Mouse (Mus musculus) heart, embryonic 11.5 days (tissue): ENCODE measurements around the gene Kank3. TPM values are rescaled to one million over a fixed set of nuclear protein-coding genes. Genes with fewer than 3 reads are reported as not detected.

ENCODE experiments used
- ATAC-seq: fragments of 200-750 bp; cut with Nextera tagmentation; replicated peaks from 2 replicates; pipeline ENCODE4 v1.8.0; 2017; ENCODE audit warnings: moderate library complexity; ENCODE audit not compliant: insufficient number of reproducible peaks, low FRiP score, low TSS enrichment
- H3K27ac ChIP-seq: fragments of 300-500 bp; sonication (generic); 2 replicates; pipeline ENCODE4 v1.5.1; 2014; ENCODE audit warnings: mild to moderate bottlenecking, low read depth, low read length
- H3K27me3 ChIP-seq: fragments of 300-500 bp; sonication (generic); 2 replicates; pipeline ENCODE4 v1.6.1; 2014; ENCODE audit warnings: mild to moderate bottlenecking, low read length, mixed read lengths; ENCODE audit not compliant: control insufficient read depth, insufficient read depth
- H3K36me3 ChIP-seq: fragments of 300-500 bp; sonication (generic); 2 replicates; pipeline ENCODE4 v1.6.1; 2014; ENCODE audit warnings: mild to moderate bottlenecking, low read length, moderate library complexity, mixed read lengths; ENCODE audit not compliant: control insufficient read depth, insufficient read depth
- H3K4me1 ChIP-seq: fragments of 300-500 bp; sonication (generic); 2 replicates; pipeline ENCODE4 v1.6.1; 2014; ENCODE audit warnings: low read length; ENCODE audit not compliant: control insufficient read depth, insufficient read depth
- H3K4me2 ChIP-seq: fragments of 300-500 bp; sonication (generic); 2 replicates; pipeline ENCODE4 v1.6.1; 2014; ENCODE audit warnings: mild to moderate bottlenecking, moderate library complexity
- H3K4me3 ChIP-seq: fragments of 300-500 bp; sonication (generic); 2 replicates; pipeline ENCODE4 v1.5.1; 2014; ENCODE audit warnings: low read depth, low read length
- H3K9ac ChIP-seq: fragments of 300-500 bp; sonication (generic); 2 replicates; pipeline ENCODE4 v1.6.1; 2014; ENCODE audit warnings: mild to moderate bottlenecking, low read depth, low read length, moderate library complexity
- H3K9me3 ChIP-seq: fragments of 300-500 bp; sonication (generic); replicated peaks from 2 replicates; pipeline ENCODE4 v1.6.1; 2016; ENCODE audit warnings: low read length; ENCODE audit not compliant: control insufficient read depth
- WGBS: fragments of 180-500 bp; shearing (Covaris S2); extraction: QIAGEN DNeasy Blood & Tissue Kit; methylation state at CpG from one replicate; pipeline ENCODE4 v1.1.7; 2014; ENCODE audit not compliant: insufficient replicate concordance; 5-methylcytosine and 5-hydroxymethylcytosine counted together
- polyA plus RNA-seq: library from polyadenylated mRNA; unstranded; fragments of >200 nt; fragmentation: Nextera tagmentation; extraction: Ambion mirVana; gene quantifications from 2 replicates; pipeline ENCODE4 v1.2.1, GENCODE M21; 2014

The Kank3 gene
- polyA plus RNA-seq, 1 experiment from 2014 or later = 43.2 TPM

DNA sequence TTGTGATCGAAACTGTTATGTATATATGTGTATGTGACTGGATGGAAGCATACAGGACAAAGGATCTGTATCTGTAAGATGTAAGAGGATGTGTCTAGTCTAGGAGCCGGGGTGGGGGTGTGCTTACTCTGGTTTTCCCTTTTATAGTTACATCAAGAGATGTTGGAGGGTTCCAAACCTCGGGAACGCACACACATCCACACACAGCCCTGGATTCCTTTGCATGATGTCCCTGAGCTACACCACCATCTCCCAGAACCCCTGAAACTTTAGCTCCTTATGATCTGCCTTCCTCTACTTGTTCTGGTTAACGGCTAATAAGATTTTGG, 30.4 kb upstream of the Kank3 start:
- H3K4me3 ChIP-seq = no peak overlapping the region
- H3K27ac ChIP-seq = peak overlapping the region; percentile 78
- H3K27me3 ChIP-seq = peaks cover 7% of the 10 kb centered on the region; the same call in 1 of the 2 replicates
- H3K4me2 ChIP-seq = peak overlapping the region; percentile 95
- peaks cover 36% of the 10 kb centered on the region for H3K4me1 ChIP-seq
- no peak overlapping the region for H3K9ac ChIP-seq
- H3K9me3 ChIP-seq = no peaks in the 10 kb centered on the region
- H3K36me3 ChIP-seq = no peaks in the 10 kb centered on the region
- WGBS = 87% methylated on average over 5 of the region's 5 CpGs
- no peak for ATAC-seq

- no peak for ATAC-seq
- Histone ChIP-seq H3K9ac (peak overlapping the region; percentile 72; the same call in 1 of the 2 replicates), H3K36me3 (no peaks in the 10 kb centered on the region), H3K27me3 (peaks cover 7% of the 10 kb centered on the region; the same call in 1 of the 2 replicates), H3K27ac (no peak overlapping the region), H3K4me2 (peak overlapping the region; percentile 95), H3K4me1 (peaks cover 36% of the 10 kb centered on the region), H3K4me3 (no peak overlapping the region), H3K9me3 (no peaks in the 10 kb centered on the region)
- WGBS = 74% methylated on average over 5 of the region's 5 CpGs
Measured at GRCm38 (mm10) chr17:33780431-33780830, 29.9 kb upstream of the Kank3 start.

GRCm38 (mm10) chr17:33781124-33781977, 29.0 kb upstream of the Kank3 start, which contains the start of gene Angptl4:
Angptl4 (minus strand) TSS chr17:33781830.
- ATAC-seq = peak; percentile 78
- Histone ChIP-seq H3K9me3 (no peaks in the 10 kb centered on the region), H3K4me3 (peak within 1 kb of the TSS; percentile 50), H3K9ac (peak within 1 kb of the TSS; percentile 72), H3K4me1 (peaks cover 36% of the 10 kb centered on the region), H3K4me2 (peak within 1 kb of the TSS; percentile 95), H3K36me3 (no peaks in the 10 kb centered on the region), H3K27ac (peak within 1 kb of the TSS; percentile 80), H3K27me3 (peaks cover 11% of the 10 kb centered on the region; the same call in 1 of the 2 replicates)
- 2% methylated on average over 50 of the region's 50 CpGs for WGBS

DNA sequence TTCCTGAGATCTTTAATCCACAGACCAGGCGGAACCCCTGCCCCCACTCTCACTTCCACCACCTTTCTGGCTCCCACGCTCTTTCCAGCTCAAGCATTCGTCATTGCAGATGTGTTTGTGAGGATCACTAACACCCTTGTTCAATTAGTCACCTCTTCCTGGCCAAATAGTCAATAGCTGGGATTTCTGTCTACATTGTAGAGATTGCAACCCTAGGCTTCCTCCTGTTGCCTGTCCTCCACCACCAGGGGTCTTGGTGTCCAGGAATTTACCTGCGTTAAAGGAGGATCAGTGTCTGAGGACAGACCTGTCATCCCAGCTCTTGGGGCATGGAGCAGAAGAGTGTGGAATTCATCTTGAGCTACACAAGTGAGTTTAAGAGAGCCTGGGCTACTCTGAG, 28.3 kb upstream of the Kank3 start:
- Histone ChIP-seq H3K9me3 (no peaks in the 10 kb centered on the region), H3K27ac (no peak overlapping the region), H3K9ac (peak overlapping the region; percentile 72), H3K36me3 (no peaks in the 10 kb centered on the region), H3K4me2 (peak overlapping the region; percentile 95), H3K4me3 (peak overlapping the region; percentile 50), H3K4me1 (peaks cover 36% of the 10 kb centered on the region), H3K27me3 (peaks cover 16% of the 10 kb centered on the region; the same call in 1 of the 2 replicates)
- 37% methylated on average over 4 of the region's 4 CpGs for WGBS
- no peak for ATAC-seq

DNA sequence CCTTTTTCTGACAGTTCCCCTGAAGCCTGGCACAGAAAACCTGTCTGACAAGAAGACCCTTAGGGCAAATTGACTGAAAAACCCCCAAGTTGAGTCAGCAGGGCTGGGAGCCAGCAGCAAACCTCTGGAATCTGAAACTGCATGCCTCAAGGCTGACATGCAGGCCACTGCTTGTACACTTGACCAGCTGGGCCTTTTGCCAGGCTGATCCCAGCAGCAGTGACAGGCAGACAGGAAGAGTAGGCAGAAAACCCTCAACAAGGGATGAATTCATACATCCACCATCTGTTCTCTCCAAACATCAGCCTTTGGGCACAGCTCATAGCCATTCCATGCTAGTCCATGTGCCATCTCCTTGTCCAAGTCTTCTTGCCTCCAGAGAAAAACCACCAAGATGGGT, 26.9 kb upstream of the Kank3 start:
- Histone ChIP-seq H3K4me2 (no peak overlapping the region), H3K27ac (no peak overlapping the region), H3K9me3 (no peaks in the 10 kb centered on the region), H3K4me1 (peaks cover 36% of the 10 kb centered on the region), H3K36me3 (no peaks in the 10 kb centered on the region), H3K27me3 (peaks cover 16% of the 10 kb centered on the region; the same call in 1 of the 2 replicates), H3K9ac (no peak overlapping the region), H3K4me3 (no peak overlapping the region)
- no peak for ATAC-seq

DNA sequence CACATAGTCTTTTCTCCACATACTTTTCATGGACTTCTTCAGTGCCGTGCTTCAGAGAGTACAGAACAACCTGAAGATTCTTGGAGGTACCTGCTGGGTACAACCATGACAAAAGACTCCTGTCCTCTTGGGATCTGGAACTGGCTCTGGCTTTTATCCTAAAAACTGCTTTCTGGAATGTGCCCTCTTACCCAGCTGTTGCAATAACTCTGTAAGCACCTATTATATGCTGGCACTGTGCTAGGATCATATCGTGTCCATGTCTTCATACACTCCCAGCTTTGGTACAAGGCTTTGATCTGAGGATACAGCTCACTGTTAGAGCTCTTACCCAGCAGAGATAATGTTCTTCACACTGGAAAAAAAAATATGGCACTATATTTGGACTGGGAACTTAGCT, 25.4 kb upstream of the Kank3 start:
- Histone ChIP-seq H3K4me3 (no peak overlapping the region), H3K36me3 (no peaks in the 10 kb centered on the region), H3K27me3 (peaks cover 16% of the 10 kb centered on the region; the same call in 1 of the 2 replicates), H3K4me1 (peaks cover 21% of the 10 kb centered on the region), H3K9me3 (no peaks in the 10 kb centered on the region), H3K27ac (no peak overlapping the region), H3K4me2 (no peak overlapping the region), H3K9ac (no peak overlapping the region)
- 69% methylated on average over 2 of the region's 2 CpGs for WGBS
- ATAC-seq = no peak

- Histone ChIP-seq H3K36me3 (no peaks in the 10 kb centered on the region), H3K4me3 (no peak overlapping the region), H3K27me3 (peaks cover 14% of the 10 kb centered on the region; the same call in 1 of the 2 replicates), H3K4me2 (no peak overlapping the region), H3K9ac (no peak overlapping the region), H3K4me1 (peaks cover 14% of the 10 kb centered on the region), H3K27ac (no peak overlapping the region), H3K9me3 (no peaks in the 10 kb centered on the region)
- 82% methylated on average over 18 of the region's 18 CpGs for WGBS
- no peak for ATAC-seq
Measured at GRCm38 (mm10) chr17:33786375-33786774, 23.9 kb upstream of the Kank3 start.

GRCm38 (mm10) chr17:33788732-33789131, 21.6 kb upstream of the Kank3 start:
- ATAC-seq = no peak
- H3K4me2 ChIP-seq = no peak overlapping the region
- no peaks in the 10 kb centered on the region for H3K36me3 ChIP-seq
- no peak overlapping the region for H3K27ac ChIP-seq
- no peak overlapping the region for H3K9ac ChIP-seq
- WGBS = 24% methylated on average over 4 of the region's 4 CpGs
- peaks cover 13% of the 10 kb centered on the region; the same call in 1 of the 2 replicates for H3K27me3 ChIP-seq
- H3K9me3 ChIP-seq = no peaks in the 10 kb centered on the region
- H3K4me1 ChIP-seq = no peaks in the 10 kb centered on the region; the same call in 1 of the 2 replicates
- H3K4me3 ChIP-seq = no peak overlapping the region

GRCm38 (mm10) chr17:33798306-33798705, 12.0 kb upstream of the Kank3 start:
- no peak overlapping the region for H3K9ac ChIP-seq
- WGBS = 49% methylated on average over 3 of the region's 3 CpGs
- no peak overlapping the region for H3K4me2 ChIP-seq
- no peaks in the 10 kb centered on the region for H3K36me3 ChIP-seq
- H3K4me1 ChIP-seq = no peaks in the 10 kb centered on the region
- H3K9me3 ChIP-seq = no peaks in the 10 kb centered on the region
- H3K27ac ChIP-seq = no peak overlapping the region
- H3K4me3 ChIP-seq = no peak overlapping the region
- H3K27me3 ChIP-seq = peaks cover 15% of the 10 kb centered on the region
- no peak for ATAC-seq
